Mouse (Mus musculus) embryonic facial prominence, embryonic 10.5 days (tissue): Measurements from ENCODE around the gene Map4k3. TPM values are rescaled to one million over a fixed set of nuclear protein-coding genes. Genes with fewer than 3 reads are reported as not detected.
A peak's percentile ranks its signal among the peaks of the same experiment; 100 is the strongest.

Experiments used
- DNase-seq: peaks from one replicate; pipeline ENCODE4 v3.0.0-alpha.2; 2017; ENCODE audit warnings: low spot score
- H3K27ac ChIP-seq: fragments of 300-500 bp; sonication (generic); replicated peaks from 2 replicates; pipeline ENCODE4 v1.5.1; 2016; ENCODE audit warnings: mild to moderate bottlenecking
- H3K27me3 ChIP-seq: fragments of 300-500 bp; sonication (generic); replicated peaks from 2 replicates; pipeline ENCODE4 v1.6.1; 2016; ENCODE audit warnings: low read depth, mild to moderate bottlenecking; ENCODE audit not compliant: poor library complexity, severe bottlenecking
- H3K36me3 ChIP-seq: fragments of 300-500 bp; sonication (generic); replicated peaks from 2 replicates; pipeline ENCODE4 v1.6.1; 2016; ENCODE audit warnings: mild to moderate bottlenecking, moderate library complexity
- H3K4me1 ChIP-seq: fragments of 300-500 bp; sonication (generic); 2 replicates; pipeline ENCODE4 v1.6.1; 2016
- H3K4me3 ChIP-seq: fragments of 300-500 bp; sonication (generic); 2 replicates; pipeline ENCODE4 v1.5.1; 2016; ENCODE audit warnings: mild to moderate bottlenecking, moderate library complexity
- H3K9me3 ChIP-seq: fragments of 300-500 bp; sonication (generic); 2 replicates; pipeline ENCODE4 v1.6.1; 2016; ENCODE audit warnings: mild to moderate bottlenecking
- WGBS: fragments of 180-500 bp; shearing (Covaris S2); methylation state at CpG from one replicate; pipeline ENCODE4 v1.1.7; 2016; 5-methylcytosine and 5-hydroxymethylcytosine counted together
- polyA plus RNA-seq: library from polyadenylated mRNA; unstranded; fragments of >200 nt; fragmentation: Nextera tagmentation; extraction: Ambion mirVana; gene quantifications from 2 replicates; pipeline ENCODE4 v1.2.1, GENCODE M21; 2016

Gene Map4k3
- polyA plus RNA-seq, 1 experiment from 2014 or later, result 22.3 TPM

DNA sequence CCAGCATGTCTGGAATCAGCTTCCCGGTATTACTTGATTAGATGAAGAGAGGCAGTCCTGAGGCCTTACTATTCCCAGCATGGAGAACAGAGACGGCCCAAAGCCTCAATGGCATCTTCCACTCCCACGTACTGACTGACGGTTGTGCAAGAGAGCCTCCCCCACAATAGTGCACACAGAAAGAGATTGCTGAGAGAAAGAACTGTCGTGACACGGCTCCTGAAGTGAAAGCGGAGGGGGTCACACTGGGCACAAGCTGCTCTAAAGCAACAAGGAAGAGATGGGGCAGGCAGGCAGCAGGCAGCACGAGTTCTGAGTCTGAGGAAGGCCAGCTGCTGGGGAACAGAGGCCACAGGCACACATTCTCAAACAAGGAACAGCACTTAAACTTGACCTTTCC is 90.2 kb downstream of the Map4k3 start:
- Histone ChIP-seq H3K27me3 (no peaks in the 10 kb centered on the region), H3K4me3 (no peak overlapping the region), H3K27ac (no peak overlapping the region), H3K4me1 (no peaks in the 10 kb centered on the region), H3K36me3 (peaks cover 73% of the 10 kb centered on the region), H3K9me3 (no peaks in the 10 kb centered on the region)
- no peak for DNase-seq
- 83% methylated on average over 8 of the region's 8 CpGs for whole genome bisulfite sequencing

DNA sequence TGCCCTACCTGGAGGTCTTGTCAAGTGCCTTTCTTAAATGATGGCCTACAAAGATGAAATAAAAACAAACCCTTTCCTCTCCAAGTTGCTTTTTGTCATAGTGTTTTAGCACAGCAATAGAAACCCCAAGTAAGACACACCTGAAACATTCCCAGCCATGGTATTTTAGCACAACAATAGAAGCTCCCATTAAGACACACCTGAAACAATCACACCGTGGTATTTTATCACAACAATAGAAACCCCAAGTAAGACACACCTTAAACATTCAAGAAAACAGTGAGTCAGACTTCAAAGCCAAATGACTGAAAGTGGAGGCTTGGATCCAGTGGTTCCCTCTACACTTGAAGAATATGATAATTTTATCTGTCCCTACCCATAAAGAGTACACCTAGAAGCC is 92.5 kb downstream of the Map4k3 start:
- H3K36me3 ChIP-seq, result peaks cover 76% of the 10 kb centered on the region
- H3K27ac ChIP-seq, result no peak overlapping the region
- H3K27me3 ChIP-seq, result no peaks in the 10 kb centered on the region
- WGBS, result 87% methylated on average over 1 of the region's 1 CpGs
- H3K9me3 ChIP-seq, result 0 out of 2 replicates have a peak, but pooled peaks cover 4% of the 10 kb centered on the region
- DNase-seq, result no peak
- H3K4me3 ChIP-seq, result no peak overlapping the region
- no peaks in the 10 kb centered on the region for H3K4me1 ChIP-seq

DNA sequence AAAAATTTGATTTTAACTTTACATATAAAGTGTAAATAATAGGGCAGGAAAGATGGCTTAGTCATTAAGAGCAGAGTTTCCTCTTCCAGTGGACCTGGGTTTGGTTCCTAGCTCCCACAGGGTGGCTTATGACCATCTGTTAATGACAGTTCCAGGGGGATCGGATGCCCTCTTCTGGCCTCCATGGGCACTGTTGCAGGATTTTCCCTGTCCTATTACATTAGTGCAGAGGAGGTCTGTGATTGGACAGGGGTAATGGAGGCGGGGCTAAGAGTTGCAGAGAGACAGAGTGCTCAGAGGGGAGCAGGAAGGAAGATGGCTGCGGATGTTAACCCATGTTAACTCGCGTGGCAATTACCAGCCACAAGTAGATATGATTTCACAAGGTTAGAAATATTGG is 95.4 kb downstream of the Map4k3 start:
- 0 out of 2 replicates have a peak, but pooled peaks cover 4% of the 10 kb centered on the region for H3K9me3 ChIP-seq
- WGBS, result 90% methylated on average over 5 of the region's 5 CpGs
- no peak overlapping the region for H3K27ac ChIP-seq
- H3K4me1 ChIP-seq, result no peaks in the 10 kb centered on the region
- H3K36me3 ChIP-seq, result peaks cover 64% of the 10 kb centered on the region
- no peak overlapping the region for H3K4me3 ChIP-seq
- no peak for DNase-seq
- no peaks in the 10 kb centered on the region for H3K27me3 ChIP-seq

DNA sequence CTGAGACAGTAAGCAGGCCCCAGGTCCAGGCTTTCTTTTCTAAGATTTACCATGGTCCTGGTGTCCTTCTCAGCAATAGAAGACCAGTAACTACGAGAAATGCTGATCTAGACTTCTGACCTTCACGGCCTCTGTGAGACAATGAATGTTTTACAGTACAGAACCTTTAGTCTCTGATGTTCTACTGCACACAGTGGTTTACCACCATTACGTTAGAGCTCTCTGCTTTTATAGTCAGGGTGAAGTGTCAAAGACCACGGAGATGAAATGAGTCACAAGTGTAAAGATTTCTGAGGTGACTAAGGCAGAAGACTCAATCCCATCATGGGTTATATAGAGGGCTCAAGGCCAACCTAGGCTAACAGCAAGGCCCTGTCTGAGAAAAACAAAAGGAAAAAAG is 95.9 kb downstream of the Map4k3 start:
- H3K4me3 ChIP-seq, result no peak overlapping the region
- WGBS, result 92% methylated on average over 4 of the region's 4 CpGs
- no peaks in the 10 kb centered on the region for H3K27me3 ChIP-seq
- DNase-seq, result no peak
- no peak overlapping the region for H3K27ac ChIP-seq
- 0 out of 2 replicates have a peak, but pooled peaks cover 4% of the 10 kb centered on the region for H3K9me3 ChIP-seq
- H3K4me1 ChIP-seq, result no peaks in the 10 kb centered on the region
- peaks cover 66% of the 10 kb centered on the region for H3K36me3 ChIP-seq

DNA sequence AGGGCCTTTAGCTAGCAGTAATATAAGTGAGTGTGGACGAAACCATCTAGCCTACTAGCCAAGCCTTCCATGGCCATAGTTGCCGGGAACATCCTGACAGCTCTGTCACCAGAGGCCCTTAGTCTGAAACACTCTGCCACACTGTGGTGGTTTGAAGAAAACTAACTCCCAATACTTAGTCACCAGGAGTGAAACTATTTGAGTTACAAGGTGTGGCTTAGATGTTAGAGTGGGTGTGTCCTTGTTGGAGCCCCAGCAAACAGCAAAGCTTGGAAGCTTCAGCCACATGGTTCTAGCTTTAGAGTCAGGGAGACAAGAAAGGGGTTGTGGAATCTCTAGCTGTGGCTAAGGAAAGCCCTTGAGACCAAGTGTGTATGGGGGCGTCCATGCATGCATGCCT is 97.3 kb downstream of the Map4k3 start:
- DNase-seq, result no peak
- H3K27me3 ChIP-seq, result no peaks in the 10 kb centered on the region
- H3K4me1 ChIP-seq, result no peaks in the 10 kb centered on the region
- 93% methylated on average over 3 of the region's 3 CpGs for WGBS
- H3K4me3 ChIP-seq, result no peak overlapping the region
- no peak overlapping the region for H3K27ac ChIP-seq
- 0 out of 2 replicates have a peak, but pooled peaks cover 4% of the 10 kb centered on the region for H3K9me3 ChIP-seq
- peaks cover 67% of the 10 kb centered on the region for H3K36me3 ChIP-seq

DNA sequence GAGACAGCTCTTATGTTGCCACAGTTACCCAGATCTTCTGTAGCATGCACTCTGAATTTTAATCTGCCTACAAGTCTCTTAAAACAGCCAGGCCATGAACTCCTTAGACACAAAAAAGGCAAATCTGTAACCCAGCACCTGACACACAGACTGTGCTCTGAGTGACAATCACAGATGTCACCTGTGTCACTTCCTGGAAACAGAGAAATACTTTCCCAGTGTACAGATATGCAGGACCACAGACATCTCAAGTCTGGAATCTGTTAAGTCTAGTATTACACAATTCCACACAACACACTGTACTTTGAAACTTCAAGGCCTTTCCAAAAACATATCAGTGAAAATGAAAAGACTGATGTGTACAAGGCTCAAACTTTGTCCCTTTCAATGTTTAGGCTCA is 103.3 kb downstream of the Map4k3 start:
- H3K9me3 ChIP-seq, result no peaks in the 10 kb centered on the region
- no peak overlapping the region for H3K27ac ChIP-seq
- no peaks in the 10 kb centered on the region for H3K27me3 ChIP-seq
- H3K4me1 ChIP-seq, result no peaks in the 10 kb centered on the region
- no peak overlapping the region for H3K4me3 ChIP-seq
- no peak for DNase-seq
- peaks cover 19% of the 10 kb centered on the region for H3K36me3 ChIP-seq

DNA sequence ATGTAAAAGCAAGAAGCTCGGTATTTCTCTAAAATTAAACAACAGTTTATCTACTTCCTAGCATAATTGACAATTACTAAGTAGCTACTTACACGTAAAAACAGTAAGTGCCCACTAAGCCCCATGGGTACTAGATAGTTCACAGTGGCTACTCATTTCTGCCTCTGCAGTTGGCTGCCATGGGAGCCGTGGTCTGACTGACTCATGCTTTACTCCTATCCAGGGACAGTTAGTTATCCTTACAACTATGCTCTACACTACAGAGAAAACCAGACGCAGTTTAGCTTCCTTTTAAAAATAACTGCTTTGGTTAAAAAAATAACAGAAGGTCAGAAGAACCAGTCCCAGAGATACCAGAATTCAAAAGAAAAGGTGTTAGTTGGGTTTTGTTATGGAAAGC is 106.6 kb downstream of the Map4k3 start:
- WGBS, result 89% methylated on average over 4 of the region's 4 CpGs
- Histone ChIP-seq H3K27me3 (no peaks in the 10 kb centered on the region), H3K4me3 (no peak overlapping the region), H3K9me3 (no peaks in the 10 kb centered on the region), H3K27ac (no peak overlapping the region), H3K36me3 (peaks cover 21% of the 10 kb centered on the region), H3K4me1 (no peaks in the 10 kb centered on the region)
- no peak for DNase-seq

DNA sequence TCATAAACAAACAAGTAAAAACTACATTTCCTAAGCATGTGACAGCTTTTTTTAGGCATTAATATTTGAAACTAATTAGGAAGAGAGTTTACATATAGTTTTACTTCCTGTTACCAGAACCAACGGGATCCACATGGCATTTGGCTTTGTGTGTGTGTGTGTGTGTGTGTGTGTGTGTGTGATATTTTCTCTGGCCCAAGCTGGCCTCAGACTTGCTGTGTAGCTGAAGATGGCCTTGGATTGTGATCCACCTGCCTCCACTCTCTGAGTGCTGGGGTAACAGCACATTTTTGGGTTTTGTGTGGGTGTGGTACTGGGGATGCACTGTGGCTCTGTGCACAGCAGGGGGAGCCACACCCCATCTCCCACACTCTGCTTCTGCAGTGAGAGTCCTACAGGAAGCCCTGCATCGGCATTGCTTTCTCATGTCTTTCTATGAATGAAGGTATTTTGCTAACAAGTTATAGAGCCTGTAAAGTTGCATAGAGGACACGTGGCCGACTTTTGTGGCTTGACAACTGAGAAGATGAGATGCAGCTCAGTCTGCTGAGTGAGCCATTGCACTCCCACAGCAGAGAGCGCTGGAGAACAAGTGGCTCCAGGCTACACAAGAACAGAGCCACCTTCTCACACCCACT is 107.4 kb downstream of the Map4k3 start:
- 69% methylated on average over 5 of the region's 5 CpGs for WGBS
- H3K9me3 ChIP-seq, result no peaks in the 10 kb centered on the region

DNA sequence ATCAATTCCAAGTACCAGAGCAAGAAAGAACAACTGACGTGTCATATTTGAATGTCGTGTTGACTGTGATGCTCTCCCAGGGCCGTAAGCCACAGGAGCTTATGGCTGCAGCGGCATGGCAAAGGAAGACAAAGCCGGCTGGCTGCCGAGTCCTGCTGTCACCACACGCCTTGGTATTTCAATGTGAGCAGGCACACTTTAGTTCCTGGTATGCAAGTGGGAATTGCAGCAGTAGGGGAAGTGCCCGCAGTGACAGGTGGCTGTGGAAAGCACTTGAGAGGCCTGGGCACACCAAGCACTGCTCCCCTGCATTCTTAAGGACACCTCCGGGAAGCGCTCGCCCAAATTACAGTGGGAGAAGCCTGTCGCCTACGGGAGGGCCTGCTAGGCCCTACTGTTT is 108.7 kb downstream of the Map4k3 start:
- Histone ChIP-seq H3K4me1 (no peaks in the 10 kb centered on the region), H3K4me3 (no peak overlapping the region), H3K27ac (no peak overlapping the region), H3K27me3 (no peaks in the 10 kb centered on the region), H3K9me3 (no peaks in the 10 kb centered on the region), H3K36me3 (peaks cover 33% of the 10 kb centered on the region)
- 92% methylated on average over 13 of the region's 13 CpGs for WGBS
- DNase-seq, result no peak

More for the DNA sequence above, 107.4 kb downstream of the Map4k3 start:
- peak; percentile 67 for DNase-seq
- H3K27me3 ChIP-seq, result no peaks in the 10 kb centered on the region
- H3K27ac ChIP-seq, result no peak overlapping the region
- H3K36me3 ChIP-seq, result peaks cover 20% of the 10 kb centered on the region
- H3K4me3 ChIP-seq, result no peak overlapping the region
- no peaks in the 10 kb centered on the region for H3K4me1 ChIP-seq

DNA sequence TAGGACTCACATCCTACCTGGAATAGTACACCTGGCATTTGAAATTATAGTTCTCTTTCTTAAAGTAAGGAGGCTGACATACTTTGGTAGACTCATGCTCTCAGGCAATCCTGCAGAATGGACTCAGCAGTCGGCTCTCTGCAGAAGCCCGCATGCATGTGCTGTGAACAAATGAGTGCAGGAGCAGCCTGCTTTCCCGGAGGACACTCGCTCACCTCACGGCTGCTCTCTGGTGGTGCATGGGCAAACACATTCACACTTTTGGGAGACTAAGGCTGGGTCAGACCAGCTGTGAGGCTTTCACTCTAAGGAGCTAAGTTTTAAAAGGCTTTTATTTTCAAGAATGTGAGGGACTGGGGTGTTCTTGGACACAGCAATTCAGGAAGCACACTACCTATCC is 109.4 kb downstream of the Map4k3 start:
- no peak overlapping the region for H3K4me3 ChIP-seq
- no peaks in the 10 kb centered on the region for H3K4me1 ChIP-seq
- peaks cover 39% of the 10 kb centered on the region for H3K36me3 ChIP-seq
- no peaks in the 10 kb centered on the region for H3K9me3 ChIP-seq
- no peaks in the 10 kb centered on the region for H3K27me3 ChIP-seq
- no peak overlapping the region for H3K27ac ChIP-seq
- no peak for DNase-seq
- WGBS, result 87% methylated on average over 5 of the region's 5 CpGs

DNA sequence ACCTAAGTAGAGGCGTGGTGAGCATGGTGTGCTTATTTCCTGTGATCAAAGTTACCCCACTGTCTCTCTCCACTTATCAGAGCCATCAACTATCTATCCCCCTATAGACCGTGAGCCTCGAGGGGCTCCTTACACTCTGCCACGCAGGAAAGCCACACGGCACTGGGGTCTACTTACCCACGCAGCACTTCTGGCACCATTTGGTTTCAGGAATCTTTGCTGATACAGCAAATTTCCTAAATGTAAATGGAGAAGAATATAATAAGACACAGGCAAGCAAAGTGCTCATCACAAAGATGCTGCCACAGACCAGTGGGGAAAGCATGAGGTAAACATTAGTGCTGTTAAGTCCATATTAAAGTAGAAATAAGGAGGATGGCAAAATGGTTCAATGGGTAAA is 124.5 kb downstream of the Map4k3 start:
- WGBS, result 92% methylated on average over 6 of the region's 6 CpGs
- Histone ChIP-seq H3K9me3 (peaks cover 12% of the 10 kb centered on the region; the same call in 1 of the 2 replicates), H3K27ac (no peak overlapping the region), H3K4me3 (no peak overlapping the region), H3K4me1 (no peaks in the 10 kb centered on the region), H3K27me3 (no peaks in the 10 kb centered on the region), H3K36me3 (peaks cover 95% of the 10 kb centered on the region)
- DNase-seq, result no peak

DNA sequence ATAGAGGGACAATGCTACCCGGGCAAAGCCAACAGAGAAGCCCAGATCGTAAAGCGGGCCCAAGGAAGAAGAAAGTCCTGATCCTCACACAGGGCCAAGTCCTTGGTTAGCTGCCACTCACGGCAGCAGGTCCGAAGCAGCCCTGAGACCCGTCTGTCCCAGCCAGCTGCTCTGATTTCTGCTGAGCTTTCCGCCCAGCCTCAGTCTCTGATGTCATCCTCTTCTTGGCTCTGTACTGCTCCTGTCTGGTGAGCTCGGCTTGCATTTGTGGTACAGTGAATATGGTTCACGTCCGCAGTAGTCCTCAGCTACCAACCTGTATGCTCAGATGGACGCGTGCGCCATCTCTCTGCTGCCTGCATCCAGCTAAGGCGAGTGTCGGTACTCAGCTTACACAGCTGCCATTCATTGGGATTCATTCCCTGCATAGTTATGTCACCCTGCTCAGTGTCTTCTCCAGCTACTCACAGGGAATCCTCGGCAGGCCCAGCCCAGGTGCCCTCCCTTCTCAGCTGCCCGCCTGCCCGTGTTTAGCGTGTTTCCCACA is 125.1 kb downstream of the Map4k3 start:
- no peak overlapping the region for H3K27ac ChIP-seq
- WGBS, result 91% methylated on average over 19 of the region's 19 CpGs
- no peak overlapping the region for H3K4me3 ChIP-seq
- H3K27me3 ChIP-seq, result no peaks in the 10 kb centered on the region
- peaks cover 7% of the 10 kb centered on the region; the same call in 1 of the 2 replicates for H3K9me3 ChIP-seq
- DNase-seq, result no peak
- peaks cover 92% of the 10 kb centered on the region for H3K36me3 ChIP-seq
- no peaks in the 10 kb centered on the region for H3K4me1 ChIP-seq

DNA sequence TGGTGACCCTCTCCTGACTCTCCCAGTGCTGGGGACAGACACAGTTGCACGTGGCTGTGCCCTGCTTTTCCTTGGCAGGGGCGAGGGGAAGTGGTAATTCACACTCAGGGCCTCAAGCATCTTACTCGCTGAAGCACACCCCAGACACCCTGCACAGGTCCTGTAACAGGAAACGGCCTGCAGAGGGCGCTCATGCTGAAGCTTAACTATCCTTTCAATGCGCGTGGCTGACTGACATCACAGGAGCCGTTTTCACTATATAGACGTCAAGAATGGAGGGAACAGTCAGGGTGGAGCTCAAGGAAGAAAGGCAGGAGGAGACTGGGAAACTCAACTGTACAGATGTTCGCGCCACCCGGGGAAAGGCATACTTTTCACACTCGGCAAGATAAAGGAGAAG is 126.9 kb downstream of the Map4k3 start:
- Histone ChIP-seq H3K27me3 (no peaks in the 10 kb centered on the region), H3K9me3 (peaks cover 7% of the 10 kb centered on the region; the same call in 1 of the 2 replicates), H3K27ac (no peak overlapping the region), H3K4me3 (no peak overlapping the region), H3K4me1 (no peaks in the 10 kb centered on the region), H3K36me3 (peaks cover 91% of the 10 kb centered on the region)
- DNase-seq, result peak; percentile 59
- WGBS, result 60% methylated on average over 13 of the region's 13 CpGs
